Mouse (Mus musculus) lung, adult 2 months (tissue): Measurements from ENCODE around the gene Sorbs1. TPM values are rescaled to one million over a fixed set of nuclear protein-coding genes. Genes with fewer than 3 reads are reported as not detected.

Source experiments
- DNase-seq: peaks from one replicate; pipeline ENCODE4 v3.0.0; 2022
- H3K4me1 ChIP-seq: fragments of 200-500 bp; 2 replicates; pipeline ENCODE4 v1.6.1; 2011; ENCODE audit warnings: low read length; ENCODE audit not compliant: control insufficient read depth, insufficient read depth
- H3K4me3 ChIP-seq: fragments of 200-500 bp; replicated peaks from 2 replicates; pipeline ENCODE3; 2011; ENCODE audit warnings: low read depth, mild to moderate bottlenecking, control low read depth, low read length; ENCODE audit errors: extremely low read depth
- CTCF ChIP-seq: fragments of 200-500 bp; IDR thresholded peaks from 2 replicates; pipeline ENCODE4 v1.5.1; 2011; ENCODE audit warnings: mild to moderate bottlenecking, low read length, control low read depth; ENCODE audit not compliant: insufficient read depth
- POLR2A ChIP-seq: fragments of 200-500 bp; IDR thresholded peaks from 2 replicates; pipeline ENCODE4 v1.6.1; 2011; ENCODE audit warnings: low read depth, mild to moderate bottlenecking, control low read depth, low read length, borderline replicate concordance; ENCODE audit errors: extremely low read depth
- WGBS: fragments of 180-500 bp; shearing (Covaris S2); methylation state at CpG from one replicate; pipeline ENCODE4 v1.1.7; 2018; 5-methylcytosine and 5-hydroxymethylcytosine counted together
- polyA plus RNA-seq: library from polyadenylated mRNA; depleted of rRNA; stranded (reverse); fragments of >200 nt; gene quantifications from 2 replicates; pipeline ENCODE4 v1.2.3, GENCODE M21; 2012

Gene Sorbs1
- polyA plus RNA-seq, 1 experiment: 43.4 TPM

GRCm38 (mm10) chr19:40319199-40319598 lies 194.4 kb downstream of the Sorbs1 start:
- TF ChIP-seq CTCF (no peak), POLR2A (no peak)
- Histone ChIP-seq H3K4me3 (no peak overlapping the region), H3K4me1 (no peaks in the 10 kb centered on the region)
- WGBS: 75% methylated on average over 3 of the region's 3 CpGs
- no peak for DNase-seq

DNA sequence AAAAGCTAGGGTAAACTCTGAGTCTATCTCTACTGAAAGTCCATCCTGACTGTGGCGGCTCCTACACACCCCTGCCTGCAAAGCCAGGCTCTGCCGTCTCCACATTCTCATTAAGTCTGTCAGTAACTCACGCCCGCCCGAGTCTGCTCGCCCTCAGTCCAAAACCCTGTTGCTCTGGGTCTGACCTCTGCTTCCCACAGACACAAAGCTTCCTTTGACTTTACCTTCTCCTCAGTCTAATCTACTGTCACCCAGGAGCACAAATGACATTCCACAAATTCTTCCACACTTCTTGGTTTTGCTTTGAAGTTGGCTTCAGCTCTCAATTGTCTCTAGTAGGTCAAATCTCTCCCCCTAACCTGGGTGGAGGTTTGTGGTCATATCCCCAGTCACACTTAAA lies 195.1 kb downstream of the Sorbs1 start:
- no peak for DNase-seq
- H3K4me3 ChIP-seq: no peak overlapping the region
- TF ChIP-seq CTCF (no peak), POLR2A (no peak)
- H3K4me1 ChIP-seq: no peaks in the 10 kb centered on the region
- 69% methylated on average over 6 of the region's 6 CpGs for WGBS

DNA sequence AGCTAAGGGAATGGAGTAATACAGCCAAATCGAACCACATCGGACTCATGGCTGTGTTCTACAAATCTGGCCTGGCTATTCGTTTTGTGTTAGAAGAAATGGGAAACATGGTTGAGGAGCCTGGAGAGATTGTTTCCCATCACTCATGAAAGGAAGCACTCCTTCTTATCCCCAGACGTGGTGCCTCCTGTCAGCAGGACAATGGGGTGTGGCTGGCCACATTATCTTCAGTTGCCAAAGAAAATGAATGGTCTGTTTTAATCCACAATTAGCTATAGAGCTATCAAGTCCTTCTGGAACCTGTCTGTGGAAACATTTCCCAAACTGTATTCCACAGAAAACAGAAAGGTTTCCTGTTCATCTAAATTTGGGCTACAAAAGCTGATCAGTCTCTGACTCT lies 196.6 kb downstream of the Sorbs1 start:
- no peak for TF ChIP-seq CTCF
- TF ChIP-seq POLR2A: no peak
- 59% methylated on average over 4 of the region's 4 CpGs for WGBS
- Histone ChIP-seq H3K4me1 (no peaks in the 10 kb centered on the region), H3K4me3 (no peak overlapping the region)
- DNase-seq: no peak

DNA sequence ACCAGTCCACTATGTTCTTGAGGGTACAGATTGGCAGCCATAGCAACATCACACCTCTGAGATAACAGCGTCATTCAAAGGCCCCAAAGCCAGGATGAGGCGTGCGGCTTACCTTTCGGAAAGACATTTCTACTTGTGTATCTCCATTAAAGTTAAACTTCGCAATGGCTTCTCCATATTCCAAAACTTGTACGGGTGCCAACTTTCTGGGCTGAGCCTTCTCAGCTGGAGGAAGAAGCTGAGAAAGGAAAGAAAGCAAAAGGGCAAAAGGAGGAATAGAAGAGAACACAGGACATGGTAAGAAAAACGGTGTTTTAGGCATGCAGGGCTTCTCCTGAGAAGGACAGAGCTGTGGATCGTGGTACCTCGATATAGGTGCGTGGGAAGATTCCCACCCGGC lies 199.3 kb downstream of the Sorbs1 start:
- no peak overlapping the region for H3K4me3 ChIP-seq
- DNase-seq: no peak
- WGBS: 89% methylated on average over 11 of the region's 11 CpGs
- no peaks in the 10 kb centered on the region for H3K4me1 ChIP-seq
- no peak for TF ChIP-seq POLR2A

GRCm38 (mm10) chr19:40311631-40312030 lies 201.9 kb downstream of the Sorbs1 start:
- TF ChIP-seq CTCF (no peak), POLR2A (no peak)
- H3K4me3 ChIP-seq: no peak overlapping the region
- no peaks in the 10 kb centered on the region for H3K4me1 ChIP-seq
- 95% methylated on average over 8 of the region's 8 CpGs for WGBS
- DNase-seq: no peak

DNA sequence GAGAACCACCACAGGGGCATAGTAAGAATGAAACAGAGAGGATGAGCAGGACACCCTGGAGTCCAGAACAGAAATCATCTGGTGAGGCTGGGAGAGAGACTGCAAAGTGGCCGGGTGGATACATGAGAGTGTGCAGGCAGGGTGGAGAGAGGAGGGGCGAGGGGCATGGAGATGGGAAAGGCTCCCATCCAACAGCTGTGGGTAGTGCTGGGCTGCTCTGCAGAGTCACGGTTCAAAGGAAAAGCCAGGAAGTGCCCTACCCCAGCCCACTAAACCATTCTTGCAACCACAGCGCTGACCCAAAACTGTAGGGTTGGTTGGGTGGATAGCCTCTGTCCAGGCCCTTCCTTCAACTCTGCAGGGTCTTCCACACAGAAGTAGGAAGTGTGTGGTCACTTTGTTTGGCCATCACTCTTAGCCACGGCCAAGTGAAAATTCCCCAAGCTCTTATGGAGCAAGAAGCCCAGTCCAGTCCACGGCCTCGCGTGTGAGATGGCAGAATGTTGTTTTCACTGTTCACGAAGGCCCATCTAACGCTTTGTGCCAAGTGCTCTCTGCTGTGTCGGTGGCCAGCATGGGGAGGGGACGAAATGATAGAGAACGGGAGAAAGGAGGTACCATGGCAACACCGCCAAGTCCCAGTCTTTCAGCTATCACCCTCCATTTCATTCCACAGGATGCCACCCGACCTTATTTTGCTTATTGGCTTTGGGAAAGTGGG lies 203.0 kb downstream of the Sorbs1 start:
- Histone ChIP-seq H3K4me3 (no peak overlapping the region), H3K4me1 (no peaks in the 10 kb centered on the region)
- no peak for DNase-seq
- WGBS: 82% methylated on average over 15 of the region's 15 CpGs
- TF ChIP-seq CTCF (no peak), POLR2A (no peak)

DNA sequence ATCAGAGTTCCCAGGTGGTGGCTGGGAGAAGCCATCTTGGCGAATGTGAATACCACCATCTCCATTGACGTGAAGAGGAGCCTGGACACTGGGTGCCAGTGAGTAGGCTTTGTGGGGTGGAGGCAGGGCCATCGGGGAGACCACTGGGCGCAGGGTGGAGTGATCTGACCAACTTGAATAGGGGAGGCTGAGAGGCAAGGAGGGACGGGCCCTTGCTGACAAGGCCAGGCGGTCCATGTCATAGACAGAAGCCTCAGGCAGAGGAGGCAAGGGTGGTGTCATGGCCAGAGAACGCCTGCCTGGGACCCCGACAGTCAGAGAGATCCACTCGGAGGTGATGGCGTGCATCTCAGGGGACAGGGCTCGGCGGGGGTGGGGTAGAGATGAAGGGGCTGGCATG lies 203.7 kb downstream of the Sorbs1 start:
- 92% methylated on average over 12 of the region's 12 CpGs for WGBS
- no peak overlapping the region for H3K4me3 ChIP-seq
- no peaks in the 10 kb centered on the region for H3K4me1 ChIP-seq
- no peak for DNase-seq
- no peak for TF ChIP-seq CTCF
- TF ChIP-seq POLR2A: no peak

- 57% methylated on average over 7 of the region's 7 CpGs for WGBS
- Histone ChIP-seq H3K4me3 (no peak overlapping the region), H3K4me1 (no peaks in the 10 kb centered on the region; the same call in 1 of the 2 replicates)
- TF ChIP-seq CTCF: no peak
- no peak for TF ChIP-seq POLR2A
- no peak for DNase-seq
These were observed 206.0 kb downstream of the Sorbs1 start for GRCm38 (mm10) chr19:40307550-40307949.

- DNase-seq: no peak
- WGBS: 91% methylated on average over 2 of the region's 2 CpGs
- H3K4me3 ChIP-seq: no peak overlapping the region
- H3K4me1 ChIP-seq: no peaks in the 10 kb centered on the region; the same call in 1 of the 2 replicates
- TF ChIP-seq CTCF: no peak
- TF ChIP-seq POLR2A: no peak
These were observed 206.9 kb downstream of the Sorbs1 start for GRCm38 (mm10) chr19:40306631-40307030.

DNA sequence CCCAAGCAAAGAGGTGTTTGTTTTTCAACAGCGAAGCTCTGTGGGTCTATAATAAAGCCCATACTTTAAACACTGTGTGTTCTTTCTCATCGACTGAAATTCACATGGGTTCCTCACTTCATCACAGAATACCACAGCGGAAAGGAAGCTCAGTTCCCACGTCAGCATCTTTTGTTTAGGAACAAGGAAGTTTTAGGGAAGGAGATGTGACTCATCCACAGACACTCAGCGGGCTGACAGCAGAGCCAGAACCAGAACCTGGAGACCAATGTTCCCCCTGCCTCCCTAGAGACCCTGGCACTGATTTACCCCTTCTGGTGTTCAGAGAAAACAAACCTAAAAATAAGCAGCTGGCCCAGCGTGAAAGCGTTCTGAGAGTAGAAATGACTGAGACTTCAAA lies 208.1 kb downstream of the Sorbs1 start:
- Histone ChIP-seq H3K4me1 (no peaks in the 10 kb centered on the region; the same call in 1 of the 2 replicates), H3K4me3 (no peak overlapping the region)
- DNase-seq: no peak
- TF ChIP-seq CTCF (no peak), POLR2A (no peak)
- WGBS: 63% methylated on average over 7 of the region's 7 CpGs
